Mouse (Mus musculus) CH12.LX (cell line): Measurements from ENCODE around the gene Cspg4.

Experiments
- CHD1 ChIP-seq: IDR thresholded peaks from 2 replicates; pipeline ENCODE4 v1.6.1; 2012; ENCODE audit warnings: low read depth, low read length, improper control_type of control experiment, inconsistent platforms
- CTCF ChIP-seq, 2 experiments: IDR thresholded peaks in 1 of 2; conservative IDR thresholded peaks in 1 of 2; 2 replicates each; pipeline ENCODE4 v1.5.1; 2011 to 2012; ENCODE audit warnings: low read depth in 2 of 2, low read length in 2 of 2, improper control_type of control experiment in 1 of 2, inconsistent platforms in 1 of 2, mild to moderate bottlenecking in 1 of 2, moderate library complexity in 1 of 2
- EP300 ChIP-seq: IDR thresholded peaks from 2 replicates; pipeline ENCODE4 v1.6.1; 2011; ENCODE audit warnings: low read length, improper control_type of control experiment
- HCFC1 ChIP-seq: IDR thresholded peaks from 2 replicates; pipeline ENCODE4 v1.6.1; 2012; ENCODE audit warnings: low read depth, mild to moderate bottlenecking, inconsistent platforms, low read length, improper control_type of control experiment
- MAFK ChIP-seq: IDR thresholded peaks from 2 replicates; pipeline ENCODE4 v1.6.1; 2011; ENCODE audit warnings: low read length, improper control_type of control experiment; ENCODE audit not compliant: insufficient replicate concordance
- MAX ChIP-seq: IDR thresholded peaks from 2 replicates; pipeline ENCODE4 v1.6.1; 2011; ENCODE audit warnings: low read length, improper control_type of control experiment
- MXI1 ChIP-seq: IDR thresholded peaks from 2 replicates; pipeline ENCODE4 v1.6.1; 2011; ENCODE audit warnings: mild to moderate bottlenecking, low read depth, low read length, improper control_type of control experiment
- NELFE ChIP-seq: IDR thresholded peaks from 2 replicates; pipeline ENCODE4 v1.6.1; 2011; ENCODE audit warnings: low read depth, low read length, improper control_type of control experiment
- POLR2A ChIP-seq: IDR thresholded peaks from 2 replicates; pipeline ENCODE4 v1.6.1; 2011; ENCODE audit warnings: low read depth, mild to moderate bottlenecking, improper control_type of control experiment, low read length
- POLR2AphosphoS2 ChIP-seq: IDR thresholded peaks from 2 replicates; pipeline ENCODE4 v1.6.1; 2011; ENCODE audit warnings: low read depth, low read length, improper control_type of control experiment
- SMC3 ChIP-seq: IDR thresholded peaks from 2 replicates; pipeline ENCODE4 v1.6.1; 2011; ENCODE audit warnings: low read depth, low read length, improper control_type of control experiment
- USF1 ChIP-seq: IDR thresholded peaks from 2 replicates; pipeline ENCODE4 v1.6.1; 2014; ENCODE audit warnings: low read depth, mild to moderate bottlenecking, inconsistent platforms, low read length, improper control_type of control experiment

DNA sequence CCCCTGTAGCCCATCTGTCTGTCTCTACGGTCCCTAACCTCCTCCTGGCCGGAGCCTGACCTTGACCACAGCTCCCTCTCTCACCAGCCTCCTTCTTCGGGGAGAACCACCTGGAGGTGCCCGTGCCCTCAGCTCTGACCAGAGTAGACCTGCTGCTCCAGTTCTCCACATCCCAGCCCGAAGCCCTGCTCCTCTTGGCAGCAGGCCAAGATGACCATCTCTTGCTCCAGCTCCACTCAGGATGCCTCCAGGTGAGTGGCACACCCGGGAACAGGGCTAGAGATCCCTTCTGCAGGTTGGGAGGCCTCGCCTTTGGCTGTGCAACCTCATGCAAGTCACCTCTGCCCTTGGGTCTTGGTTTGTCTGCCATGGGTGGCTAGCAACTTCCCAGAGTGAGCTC, 18.6 kb downstream of the Cspg4 start:
- no peak for TF ChIP-seq SMC3
- no peak for TF ChIP-seq CTCF (conservative IDR thresholded peaks at IDR 0.05 in 1 of 2, IDR thresholded peaks at IDR 0.05 in 1 of 2; ENCODE audit: low read depth in 2 of 2, low read length in 2 of 2)
- no peak for TF ChIP-seq HCFC1
- TF ChIP-seq EP300, result no peak
- no peak for TF ChIP-seq MXI1
- TF ChIP-seq NELFE, result no peak
- no peak for TF ChIP-seq MAFK
- TF ChIP-seq MAX, result no peak
- no peak for TF ChIP-seq POLR2A
- no peak for TF ChIP-seq USF1
- TF ChIP-seq POLR2AphosphoS2, result no peak
- TF ChIP-seq CHD1, result no peak
